Mouse (Mus musculus) right cerebral cortex, adult 18-20 months (tissue): ENCODE data around the gene Mvd.

Experiments
- DNase-seq: peaks from one replicate; pipeline ENCODE4 v3.0.0; 2022; ENCODE audit warnings: mixed read lengths

Mvd gene

GRCm38 (mm10) chr8:122443262-122444006 is at the start of gene Mvd:
TSS of gene Mvd (minus strand) at chr8:122443422.
- DNase-seq = peak; percentile 100

GRCm38 (mm10) chr8:122488387-122488786 is 45.2 kb upstream of the Mvd start:
- no peak for DNase-seq

DNA sequence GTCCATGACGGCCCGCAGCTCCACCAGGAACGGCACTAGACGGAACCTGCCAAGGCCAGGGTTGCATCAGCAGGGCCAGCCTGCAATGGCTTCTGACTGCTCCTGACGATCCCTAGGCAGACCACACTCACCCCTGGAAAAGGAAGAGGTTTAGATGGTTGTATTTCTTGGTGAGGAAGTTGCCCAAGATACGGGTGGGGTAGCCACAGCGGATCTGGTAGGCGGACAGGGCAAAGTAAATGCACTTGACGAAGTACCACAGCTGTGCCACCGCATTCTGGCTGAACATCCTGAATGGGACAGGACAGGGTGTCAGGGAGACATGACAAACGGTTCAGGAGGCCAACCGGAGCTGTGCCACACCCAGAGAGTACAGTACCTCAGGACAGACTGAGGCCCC is 41.6 kb upstream of the Mvd start:
- no peak for DNase-seq

DNA sequence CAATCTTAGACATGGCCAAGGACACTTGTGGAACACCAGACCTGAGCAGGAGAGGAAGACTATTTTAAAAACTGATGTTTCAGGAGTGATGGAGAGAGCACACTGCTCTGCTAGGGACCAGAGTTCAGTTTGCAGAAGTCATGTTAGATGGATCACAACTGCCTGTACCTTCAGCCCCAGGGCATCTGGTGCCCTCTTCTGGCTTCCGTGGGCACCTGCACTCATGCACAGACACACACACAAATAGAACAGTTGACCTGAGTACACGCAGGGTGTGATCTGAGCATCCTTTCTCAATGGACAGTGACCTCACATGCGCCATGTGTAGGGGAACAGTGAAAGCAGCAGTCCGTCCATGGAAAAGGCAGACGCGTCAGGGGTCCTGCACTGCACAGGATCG is 40.7 kb upstream of the Mvd start:
- DNase-seq = no peak

- no peak for DNase-seq
Observed at GRCm38 (mm10) chr8:122482448-122482847, 39.2 kb upstream of the Mvd start.

DNA sequence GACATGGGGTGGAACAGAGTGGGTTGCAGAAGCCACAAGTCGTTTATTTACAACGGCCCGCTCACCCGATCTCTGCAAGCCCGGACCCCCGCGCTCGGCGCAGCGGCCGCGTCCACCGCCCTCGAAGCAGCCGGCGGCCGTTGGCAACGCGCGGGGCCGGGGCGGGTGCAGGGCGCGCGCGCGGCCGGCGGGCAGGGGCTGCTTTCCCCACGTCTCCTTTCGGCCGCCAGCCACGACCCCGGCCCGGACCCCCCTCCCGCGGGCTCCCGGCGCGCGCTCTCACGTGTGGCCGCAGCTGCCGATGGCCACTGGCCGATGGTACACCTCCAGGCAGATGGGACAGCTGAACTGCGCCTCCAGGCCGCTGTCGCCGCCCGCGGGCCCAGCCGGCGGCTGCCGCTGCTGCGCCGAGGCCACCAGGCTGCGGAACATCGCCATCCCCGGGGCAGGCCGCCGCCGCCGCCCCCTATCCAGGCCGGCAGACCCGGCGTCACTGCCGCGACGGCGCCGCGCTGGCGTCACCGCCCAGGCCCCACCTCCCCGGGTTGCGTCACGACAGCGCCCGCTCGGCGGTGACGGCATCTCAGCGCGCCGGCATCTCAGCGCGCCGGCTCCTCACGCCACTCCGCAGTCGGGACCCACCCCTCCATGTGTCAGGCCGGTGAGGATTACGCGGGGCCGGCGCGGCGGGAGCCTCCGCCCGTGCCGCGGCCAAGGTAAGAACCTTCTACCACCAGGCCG is 32.5 kb upstream of the Mvd start, which contains the start of the genes Rnf166 and Ctu2:
Gene Rnf166, minus strand, starts transcription at position 485 of the 741 bp plus-strand sequence.
Gene Ctu2, plus strand, starts transcription at position 564 of the 741 bp plus-strand sequence.
- peak; percentile 93 for DNase-seq

DNA sequence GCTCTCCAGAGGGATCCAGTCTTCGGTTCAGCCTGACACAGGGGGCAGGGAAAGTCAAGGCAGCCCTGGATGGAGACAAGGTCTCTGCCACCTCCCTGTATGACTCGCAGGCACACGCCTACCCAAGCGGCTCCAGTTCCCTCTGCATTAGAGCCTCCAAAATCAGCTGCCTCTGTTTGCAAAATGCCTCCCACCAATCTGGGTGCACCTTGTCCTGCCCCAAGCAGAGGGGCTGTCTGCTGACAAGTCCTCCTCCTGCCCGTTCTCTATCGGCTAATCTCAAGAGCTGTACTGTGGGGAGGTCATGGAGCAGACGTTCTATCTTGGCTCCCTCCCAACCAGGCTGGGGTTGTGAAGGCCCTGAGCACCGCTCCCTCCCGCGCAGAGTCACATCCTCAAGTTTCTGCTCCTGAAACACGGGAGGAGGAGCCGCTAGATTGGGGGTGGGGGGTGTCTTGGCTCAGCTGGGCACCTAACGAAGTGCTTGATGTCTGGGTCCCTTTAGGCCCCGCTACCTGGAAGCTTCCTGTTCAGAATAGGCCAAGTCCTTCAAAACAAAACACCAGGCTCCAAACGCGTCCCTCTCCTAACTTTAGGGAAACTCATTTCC is 31.8 kb upstream of the Mvd start:
- DNase-seq = peak; percentile 48

DNA sequence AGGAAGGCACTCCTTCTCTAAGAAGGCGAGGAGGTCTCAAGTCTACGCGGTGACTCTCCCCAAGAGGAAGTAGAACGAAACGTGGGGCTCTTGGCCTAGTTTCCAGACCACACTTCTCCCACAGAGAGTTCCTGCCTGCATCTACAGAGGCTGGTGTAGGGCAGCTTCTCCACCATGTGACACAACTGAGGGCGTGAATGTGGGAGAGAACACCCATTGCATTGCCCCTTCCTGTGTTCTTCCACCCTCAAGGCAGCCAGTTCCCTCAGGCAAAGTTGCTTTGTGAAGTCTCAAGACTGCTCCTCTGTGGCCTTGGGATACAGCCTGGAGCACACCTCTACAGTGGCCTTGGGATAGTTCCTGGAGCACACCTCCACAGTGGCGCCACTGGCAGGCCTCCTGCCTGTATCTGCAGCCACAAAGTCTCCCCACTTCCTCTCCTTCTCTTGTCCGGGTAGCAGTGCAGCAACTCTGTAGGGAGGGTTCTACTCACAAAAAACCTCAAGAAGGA is 30.7 kb upstream of the Mvd start:
- DNase-seq = peak; percentile 46

GRCm38 (mm10) chr8:122470691-122471090 is 27.5 kb upstream of the Mvd start:
- no peak for DNase-seq

- DNase-seq = no peak
Observed at GRCm38 (mm10) chr8:122469965-122470364, 26.7 kb upstream of the Mvd start.

- DNase-seq = no peak
Observed at GRCm38 (mm10) chr8:122469407-122469806, 26.2 kb upstream of the Mvd start.

- no peak for DNase-seq
Observed at GRCm38 (mm10) chr8:122467816-122468215, 24.6 kb upstream of the Mvd start.

GRCm38 (mm10) chr8:122464985-122465384 is 21.8 kb upstream of the Mvd start:
- DNase-seq = no peak

DNA sequence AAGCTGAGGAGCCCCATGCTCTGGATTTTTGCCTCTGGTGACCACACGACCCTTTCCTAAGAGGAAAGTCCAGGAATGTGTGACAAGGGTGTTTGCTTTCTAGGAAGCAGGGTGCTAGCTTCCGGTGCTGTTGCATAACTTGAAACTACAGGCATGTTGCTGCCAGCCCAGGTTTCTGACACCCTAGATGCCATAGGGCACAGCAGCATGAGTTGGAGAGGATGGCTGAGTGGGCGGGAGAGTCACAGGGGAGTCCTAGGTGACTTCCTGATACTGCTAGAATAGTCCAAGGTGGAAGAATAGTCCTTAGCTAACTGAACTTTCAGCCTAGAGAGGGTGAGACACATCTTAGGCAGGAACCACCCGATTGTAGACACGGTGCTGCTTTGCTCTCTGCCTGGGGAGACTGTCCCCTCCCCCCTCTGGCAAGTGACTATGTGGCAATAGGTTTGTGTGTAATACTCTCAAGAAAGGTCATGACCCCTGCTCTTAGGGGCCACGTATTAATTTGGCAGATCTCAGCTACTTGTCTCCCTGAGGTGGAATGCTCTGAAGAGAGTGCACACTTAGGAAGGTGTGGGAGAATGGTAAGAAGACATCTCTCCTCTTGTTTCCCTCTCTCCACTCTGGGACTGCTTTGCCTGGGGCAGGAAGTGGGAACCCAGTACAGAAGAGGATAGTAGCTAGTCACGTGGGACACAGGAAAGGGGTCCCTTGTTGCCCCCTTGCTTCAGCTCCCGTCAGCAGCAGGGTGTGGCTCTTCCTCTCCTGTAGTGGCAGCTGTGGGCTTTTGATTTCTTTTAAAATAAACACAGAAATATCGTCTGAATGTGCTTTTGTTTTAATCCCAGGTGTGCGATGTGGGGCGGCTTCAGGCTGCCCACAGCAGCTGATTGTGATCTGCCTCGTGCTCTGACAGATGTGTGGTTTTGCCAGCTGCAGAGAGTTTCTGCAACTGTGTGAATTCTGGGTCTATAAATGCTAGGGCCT is 20.7 kb upstream of the Mvd start:
- no peak for DNase-seq

- DNase-seq = no peak
Observed at GRCm38 (mm10) chr8:122462510-122462909, 19.3 kb upstream of the Mvd start.

- DNase-seq = peak; percentile 92
Observed at GRCm38 (mm10) chr8:122461473-122462148, 18.4 kb upstream of the Mvd start.

DNA sequence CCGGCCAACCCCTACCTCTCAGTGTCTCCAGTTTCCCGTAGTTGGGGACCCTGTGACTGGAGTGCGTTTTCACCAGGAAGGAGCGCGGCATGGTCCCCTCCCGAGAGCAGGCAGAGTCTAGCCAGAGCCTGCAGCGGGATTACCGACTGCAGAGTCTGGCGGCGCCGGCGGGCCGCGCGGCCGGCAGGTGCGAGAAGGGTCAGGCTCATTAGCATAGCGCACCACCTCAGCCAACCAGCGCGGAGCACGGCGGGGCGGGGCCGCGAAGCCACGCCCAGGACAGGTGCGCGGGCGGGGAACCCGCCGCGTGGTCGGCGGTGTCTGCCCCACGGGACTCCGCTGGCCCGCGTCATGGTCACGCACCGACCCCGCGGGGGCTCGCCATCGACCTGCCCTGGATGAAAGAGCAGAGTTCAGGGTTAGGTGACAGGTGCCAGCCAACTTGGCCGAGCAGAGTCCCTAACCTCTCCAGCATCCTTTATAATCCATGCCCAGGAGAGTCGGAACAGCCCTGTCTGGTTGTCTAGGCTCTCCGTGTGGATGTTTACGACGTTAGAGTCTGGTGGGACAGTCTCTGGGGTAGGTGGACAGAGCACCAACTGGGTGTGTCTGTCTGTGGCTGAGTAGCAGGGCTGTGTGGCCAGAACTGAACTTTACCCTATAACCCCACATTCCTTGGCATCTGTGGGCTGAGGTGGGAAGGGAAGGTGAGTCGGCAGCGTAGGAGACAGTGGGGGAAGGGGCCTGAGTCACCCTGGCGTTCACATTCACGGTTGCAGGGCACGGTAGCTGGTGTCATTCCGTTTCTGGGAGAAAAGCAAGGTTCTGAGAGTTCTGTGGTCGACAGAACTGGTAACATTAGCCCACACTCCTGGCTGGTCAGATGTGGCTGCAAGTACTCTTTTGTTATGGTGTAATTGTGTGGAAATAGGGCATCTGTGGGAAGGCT is 17.6 kb upstream of the Mvd start, which contains the start of gene Snai3:
Gene Snai3, minus strand, starts transcription at position 210 of the 949 bp plus-strand sequence.
- no peak for DNase-seq

- DNase-seq = no peak
Observed at GRCm38 (mm10) chr8:122459990-122460389, 16.8 kb upstream of the Mvd start.

DNA sequence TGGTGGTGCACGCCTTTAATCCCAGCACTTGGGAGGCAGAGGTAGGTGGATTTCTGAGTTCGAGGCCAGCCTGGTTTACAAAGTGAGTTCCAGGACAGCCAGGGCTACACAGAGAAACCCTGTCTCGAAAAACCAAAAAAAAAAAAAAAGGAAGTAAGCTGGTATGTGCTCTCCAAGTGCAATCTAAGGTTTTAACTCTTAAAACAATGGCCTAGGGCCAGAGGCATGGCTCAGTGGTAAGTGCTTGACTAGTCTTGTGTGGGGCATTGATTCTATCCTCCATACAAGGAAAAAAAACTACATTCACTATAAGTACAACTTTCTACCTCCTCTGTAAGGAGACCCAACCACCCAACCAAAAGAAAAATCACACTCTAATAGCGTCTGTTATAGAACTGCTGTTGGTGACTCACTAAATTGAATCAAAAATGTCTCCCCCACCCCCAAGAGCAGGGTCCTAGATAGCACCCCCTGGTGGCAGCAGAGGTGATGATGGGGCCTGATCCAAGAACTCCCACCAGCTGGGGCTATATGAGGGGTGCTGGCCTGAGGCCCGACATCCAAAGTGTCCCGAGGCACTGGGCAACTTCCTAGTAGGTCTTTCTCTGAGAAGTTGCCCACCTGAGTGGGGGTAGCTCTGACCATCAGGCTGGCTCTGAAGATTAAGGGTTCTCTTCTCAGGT is 16.1 kb upstream of the Mvd start:
- DNase-seq = no peak

GRCm38 (mm10) chr8:122457171-122457570 is 13.9 kb upstream of the Mvd start:
- no peak for DNase-seq
